Mouse (Mus musculus) heart, embryonic 10.5 days (tissue): ENCODE measurements at regions not wholly inside any gene's neighbourhood (a gene's known extent, or its start where the extent isn't known, plus 50 kb on each side); places are given as distances from the start of the nearest gene placed in this dataset.
"Not testable (repeated sequence)": the region's sequence is repeated elsewhere in the genome, so short reads cannot be mapped to it uniquely, and the experiment has no call there.

Source experiments
- DNase-seq: peaks from one replicate; pipeline ENCODE4 v3.0.0-alpha.2; 2017; ENCODE audit warnings: low spot score
- H3K27ac ChIP-seq: fragments of 300-500 bp; sonication (generic); 2 replicates; pipeline ENCODE4 v1.5.1; 2016; ENCODE audit warnings: mild to moderate bottlenecking
- H3K27me3 ChIP-seq: fragments of 300-500 bp; sonication (generic); 2 replicates; pipeline ENCODE4 v1.6.1; 2016; ENCODE audit warnings: mild to moderate bottlenecking; ENCODE audit not compliant: poor library complexity, insufficient read depth, severe bottlenecking
- H3K36me3 ChIP-seq: fragments of 300-500 bp; sonication (generic); 2 replicates; pipeline ENCODE4 v1.6.1; 2016; ENCODE audit warnings: mild to moderate bottlenecking, moderate library complexity
- H3K4me1 ChIP-seq: fragments of 300-500 bp; sonication (generic); 2 replicates; pipeline ENCODE4 v1.6.1; 2016; ENCODE audit warnings: mild to moderate bottlenecking
- H3K4me3 ChIP-seq: fragments of 300-500 bp; sonication (generic); 2 replicates; pipeline ENCODE4 v1.5.1; 2016; ENCODE audit warnings: mild to moderate bottlenecking, moderate library complexity
- H3K9me3 ChIP-seq: fragments of 300-500 bp; sonication (generic); 2 replicates; pipeline ENCODE4 v1.6.1; 2016; ENCODE audit warnings: mild to moderate bottlenecking, moderate library complexity
- WGBS: fragments of 180-500 bp; shearing (Covaris S2); methylation state at CpG from one replicate; pipeline ENCODE4 v1.1.7; 2016; 5-methylcytosine and 5-hydroxymethylcytosine counted together

- H3K9me3 ChIP-seq, H3K27ac ChIP-seq, H3K4me1 ChIP-seq, H3K27me3 ChIP-seq, H3K4me3 ChIP-seq, DNase-seq, H3K36me3 ChIP-seq: not testable (repeated sequence)
- WGBS, result 91% methylated on average over 1 of the region's 1 CpGs
Measured at GRCm38 (mm10) chr3:149052295-149052902, 62.0 kb upstream of the Adgrl2 start.

GRCm38 (mm10) chr3:149045343-149045742 is 55.0 kb upstream of the Adgrl2 start:
- Histone ChIP-seq H3K4me1 (0 out of 2 replicates have a peak, but pooled peaks cover 5% of the 10 kb centered on the region), H3K27ac (no peak overlapping the region), H3K9me3 (no peaks in the 10 kb centered on the region), H3K4me3 (no peak overlapping the region), H3K27me3 (no peaks in the 10 kb centered on the region), H3K36me3 (no peaks in the 10 kb centered on the region)
- no peak for DNase-seq
- 63% methylated on average over 5 of the region's 5 CpGs for WGBS

DNA sequence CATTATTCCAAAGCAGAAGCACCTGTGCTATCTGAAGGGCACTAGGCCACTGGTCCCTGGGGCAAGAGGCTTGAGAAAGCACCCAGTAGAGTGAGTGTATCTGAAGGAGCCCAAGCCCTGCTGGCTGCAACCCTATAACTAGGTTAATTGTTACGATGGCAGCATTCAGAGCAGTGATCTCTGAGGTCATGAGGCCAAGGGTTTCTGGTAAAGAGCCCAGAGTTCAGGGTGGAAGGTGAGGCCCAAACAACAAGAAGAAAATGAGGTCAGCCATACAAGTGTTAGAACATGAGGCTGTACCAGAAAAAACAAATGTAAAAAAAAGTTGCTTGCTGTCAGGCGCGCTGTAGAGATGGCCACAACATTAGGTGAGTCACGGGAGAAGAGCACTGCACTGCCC is 53.5 kb upstream of the Adgrl2 start:
- Histone ChIP-seq H3K9me3 (no peaks in the 10 kb centered on the region), H3K4me1 (0 out of 2 replicates have a peak, but pooled peaks cover 5% of the 10 kb centered on the region), H3K27ac (no peak overlapping the region), H3K27me3 (no peaks in the 10 kb centered on the region), H3K4me3 (no peak overlapping the region), H3K36me3 (no peaks in the 10 kb centered on the region)
- WGBS, result 79% methylated on average over 4 of the region's 4 CpGs
- no peak for DNase-seq

DNA sequence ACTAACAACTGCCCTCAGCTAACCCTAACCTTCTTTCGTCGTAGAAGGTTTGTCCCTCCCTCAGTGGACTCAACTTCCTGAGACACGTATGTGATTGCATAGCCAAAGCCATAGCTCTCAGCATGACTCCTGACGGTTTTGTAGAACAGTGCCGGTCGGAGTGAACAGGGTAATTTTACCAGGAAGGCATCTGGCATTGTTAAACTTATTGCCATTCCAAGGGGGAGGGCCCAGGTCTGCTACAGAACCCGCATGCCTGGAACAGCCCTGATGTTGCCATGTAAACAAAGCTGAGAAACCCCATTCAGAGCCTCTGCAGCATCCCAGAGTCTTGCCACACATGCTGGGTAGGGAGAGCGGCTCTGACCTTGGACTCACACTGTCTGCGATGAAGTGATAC is 52.2 kb upstream of the Adgrl2 start:
- no peak for DNase-seq

GRCm38 (mm10) chr3:149041188-149041587 is 50.8 kb upstream of the Adgrl2 start:
- Histone ChIP-seq H3K36me3 (no peaks in the 10 kb centered on the region), H3K4me3 (no peak overlapping the region), H3K4me1 (0 out of 2 replicates have a peak, but pooled peaks cover 5% of the 10 kb centered on the region), H3K9me3 (no peaks in the 10 kb centered on the region), H3K27me3 (no peaks in the 10 kb centered on the region), H3K27ac (no peak overlapping the region)
- no peak for DNase-seq
- 50% methylated on average over 3 of the region's 3 CpGs for WGBS

More for the DNA sequence above, 52.2 kb upstream of the Adgrl2 start:
- 0 out of 2 replicates have a peak, but pooled peaks cover 5% of the 10 kb centered on the region for H3K4me1 ChIP-seq
- H3K4me3 ChIP-seq, result no peak overlapping the region
- H3K36me3 ChIP-seq, result no peaks in the 10 kb centered on the region
- WGBS, result 66% methylated on average over 9 of the region's 9 CpGs
- no peaks in the 10 kb centered on the region for H3K27me3 ChIP-seq
- H3K9me3 ChIP-seq, result no peaks in the 10 kb centered on the region
- H3K27ac ChIP-seq, result no peak overlapping the region
